Mouse (Mus musculus): ENCODE data around the gene Hnf4a.

Hnf4a gene

DNA sequence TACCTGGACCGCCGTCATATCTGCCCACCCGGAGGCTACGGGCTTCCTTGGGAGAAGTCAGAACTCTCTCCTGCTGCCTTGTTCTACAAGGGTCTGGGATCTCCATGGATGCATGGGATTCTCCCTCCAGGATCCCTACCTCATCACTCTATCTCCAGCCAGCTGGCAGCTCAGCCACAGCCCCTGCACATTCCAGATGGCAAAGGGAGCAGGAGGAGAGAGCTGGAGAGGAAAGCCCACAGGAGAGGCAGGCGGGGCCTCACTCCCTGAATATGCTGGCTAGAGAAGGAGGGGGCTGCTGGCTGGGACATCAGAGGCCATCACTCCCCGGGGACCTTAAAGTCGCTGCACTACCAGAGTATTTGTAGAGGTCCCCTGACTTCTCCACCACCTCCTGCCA is 15.3 kb upstream of the Hnf4a start:
- DNase-seq (ENCODE audit: low read depth): no peak

- no peak for DNase-seq (ENCODE audit: low read depth)
These were observed 14.6 kb upstream of the Hnf4a start, which contains the start of gene R3hdml for GRCm38 (mm10) chr2:163492018-163492417. Gene R3hdml (plus strand): TSS chr2:163492318.

- DNase-seq (ENCODE audit: low read depth): no peak
These were observed 13.6 kb upstream of the Hnf4a start for GRCm38 (mm10) chr2:163493031-163493430.

DNA sequence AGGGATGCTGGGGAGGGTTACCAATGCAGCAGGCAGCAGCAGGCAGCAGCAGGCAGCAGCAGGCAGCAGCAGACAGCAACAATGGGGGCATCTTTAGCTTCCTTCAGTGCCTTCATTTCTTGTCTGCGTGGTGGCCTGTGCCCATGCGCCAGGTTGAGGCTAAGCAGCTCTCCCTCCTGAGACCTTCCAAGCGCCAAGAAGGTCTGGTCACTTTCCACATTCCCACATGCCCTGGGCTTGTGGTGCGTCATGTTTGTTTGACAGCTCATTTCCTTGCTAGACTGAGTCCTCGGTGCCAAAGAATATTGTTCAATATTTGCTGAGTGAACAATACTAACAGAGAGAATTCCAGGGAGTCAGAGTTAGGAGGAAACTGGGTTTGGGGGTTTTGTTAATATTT is 12.6 kb upstream of the Hnf4a start:
- DNase-seq (ENCODE audit: low read depth): no peak

GRCm38 (mm10) chr2:163494456-163494855 is 12.2 kb upstream of the Hnf4a start:
- DNase-seq (ENCODE audit: low read depth): no peak

- DNase-seq (ENCODE audit: low read depth): no peak
These were observed 4.4 kb upstream of the Hnf4a start for GRCm38 (mm10) chr2:163502219-163502618.

DNA sequence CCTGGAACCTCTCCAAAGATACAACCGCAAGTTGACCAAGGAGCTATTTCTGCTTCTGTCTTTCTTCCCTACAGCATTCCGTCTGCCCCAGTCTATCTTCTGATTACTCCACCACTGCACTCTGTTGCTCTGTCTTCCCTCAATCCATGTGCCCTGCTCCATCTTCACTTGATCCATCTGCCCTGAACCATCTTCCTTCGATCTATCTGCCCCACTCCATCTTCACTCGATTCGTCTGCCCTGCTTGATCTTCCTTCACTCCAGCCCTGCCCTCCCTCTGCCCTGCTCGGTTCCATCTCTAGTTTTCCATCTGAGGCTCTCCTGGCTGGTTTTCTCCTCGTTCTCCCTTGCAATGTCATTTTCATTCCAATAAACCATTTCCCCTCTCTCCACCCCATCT is 3.4 kb upstream of the Hnf4a start:
- no peak for DNase-seq (ENCODE audit: low read depth)

GRCm38 (mm10) chr2:163525761-163526243 is 19.2 kb downstream of the Hnf4a start:
- DNase-seq (ENCODE audit: low read depth): no peak

- DNase-seq (ENCODE audit: low read depth): no peak
These were observed 20.9 kb downstream of the Hnf4a start for GRCm38 (mm10) chr2:163527497-163527896.

DNA sequence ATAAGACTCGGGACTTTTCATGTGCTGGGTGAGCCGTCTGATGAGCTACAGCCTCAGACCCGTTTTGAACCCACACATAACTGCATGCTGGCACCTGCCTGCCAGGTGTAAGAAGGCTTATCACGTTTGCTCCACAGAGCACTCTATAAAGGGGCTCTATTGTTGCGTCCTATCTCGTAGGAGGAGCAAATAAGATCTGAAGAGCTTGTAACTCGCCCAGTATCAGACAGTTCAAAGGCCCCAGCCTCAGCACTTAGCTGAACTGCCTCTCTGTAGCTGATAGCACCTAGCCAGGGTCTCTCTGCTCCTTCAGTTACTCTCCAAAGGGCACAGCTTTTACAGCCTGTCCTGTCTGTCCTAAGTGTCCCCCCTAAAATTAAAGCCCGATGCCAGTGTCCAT is 23.8 kb downstream of the Hnf4a start:
- DNase-seq (ENCODE audit: low read depth): no peak

DNA sequence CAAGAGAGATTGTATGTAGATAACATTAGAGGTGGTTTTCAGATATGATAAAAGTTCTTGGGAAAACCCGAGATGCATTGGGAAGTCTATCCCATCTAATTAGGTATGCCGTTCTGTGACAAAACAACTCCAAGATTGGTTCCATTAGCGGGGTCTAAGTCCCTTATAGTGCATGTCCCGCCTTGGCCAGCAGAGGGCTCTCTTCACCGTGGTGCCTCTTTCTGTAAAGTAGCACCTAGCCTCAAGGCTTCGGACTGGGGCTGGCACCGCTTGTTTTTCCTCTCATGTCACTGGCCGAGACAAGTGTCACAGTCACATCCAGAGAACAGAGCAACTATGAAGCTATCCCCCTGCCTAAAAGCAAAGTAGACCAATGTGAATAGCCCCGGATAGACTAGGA is 25.3 kb downstream of the Hnf4a start:
- DNase-seq (ENCODE audit: low read depth): peak; percentile 59

- DNase-seq (ENCODE audit: low read depth): no peak
These were observed 26.6 kb downstream of the Hnf4a start for GRCm38 (mm10) chr2:163533226-163533625.

DNA sequence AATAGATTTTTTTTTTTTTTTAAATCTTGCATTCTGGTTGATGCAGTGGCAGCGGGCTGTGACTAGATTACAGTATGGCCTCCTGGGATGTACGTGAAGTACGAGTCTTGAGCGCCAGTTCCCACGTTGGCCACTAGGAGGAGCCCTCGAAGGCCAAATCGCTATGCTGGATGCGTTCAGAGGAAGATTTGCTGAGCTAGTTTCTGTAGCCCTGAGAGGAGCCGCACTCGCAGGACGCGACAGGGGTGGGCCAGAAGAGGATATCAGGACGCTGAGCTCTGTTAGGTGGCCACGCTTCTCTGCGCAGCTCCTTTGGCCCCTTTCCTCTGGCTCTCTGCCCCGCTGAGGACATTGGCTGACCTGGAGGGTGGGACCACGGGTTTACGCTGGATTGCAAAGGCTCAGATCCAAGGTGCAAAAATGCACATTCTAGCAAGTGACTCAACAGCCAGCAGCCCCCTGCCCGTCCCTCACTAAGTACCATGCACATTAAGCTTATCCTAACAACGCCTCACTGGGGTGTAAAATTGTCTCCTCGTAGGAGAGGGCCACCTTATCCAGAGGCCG is 28.4 kb downstream of the Hnf4a start:
- peak; percentile 70 for DNase-seq (ENCODE audit: low read depth)

DNA sequence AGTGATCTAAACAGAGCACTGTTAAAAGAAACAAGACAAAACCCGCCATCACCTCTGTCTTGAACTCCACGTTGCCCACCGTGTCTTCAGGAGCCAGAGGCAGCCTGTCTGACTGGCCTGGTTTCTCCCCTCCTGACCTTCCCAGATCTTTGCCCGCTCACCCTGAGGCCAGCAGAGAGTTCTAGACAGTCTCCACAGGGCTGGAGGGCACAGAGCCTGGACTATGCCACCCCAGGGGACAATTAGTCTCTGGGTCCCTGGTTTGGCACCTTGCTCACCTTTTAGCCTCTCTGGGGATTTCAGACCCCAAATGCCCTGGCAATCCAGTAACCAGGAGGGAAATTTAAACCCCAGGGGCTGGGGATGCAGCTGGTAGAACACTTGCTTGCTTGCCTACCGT is 30.8 kb downstream of the Hnf4a start:
- DNase-seq (ENCODE audit: low read depth): no peak

- no peak for DNase-seq (ENCODE audit: low read depth)
These were observed 31.8 kb downstream of the Hnf4a start for GRCm38 (mm10) chr2:163538410-163538809.

DNA sequence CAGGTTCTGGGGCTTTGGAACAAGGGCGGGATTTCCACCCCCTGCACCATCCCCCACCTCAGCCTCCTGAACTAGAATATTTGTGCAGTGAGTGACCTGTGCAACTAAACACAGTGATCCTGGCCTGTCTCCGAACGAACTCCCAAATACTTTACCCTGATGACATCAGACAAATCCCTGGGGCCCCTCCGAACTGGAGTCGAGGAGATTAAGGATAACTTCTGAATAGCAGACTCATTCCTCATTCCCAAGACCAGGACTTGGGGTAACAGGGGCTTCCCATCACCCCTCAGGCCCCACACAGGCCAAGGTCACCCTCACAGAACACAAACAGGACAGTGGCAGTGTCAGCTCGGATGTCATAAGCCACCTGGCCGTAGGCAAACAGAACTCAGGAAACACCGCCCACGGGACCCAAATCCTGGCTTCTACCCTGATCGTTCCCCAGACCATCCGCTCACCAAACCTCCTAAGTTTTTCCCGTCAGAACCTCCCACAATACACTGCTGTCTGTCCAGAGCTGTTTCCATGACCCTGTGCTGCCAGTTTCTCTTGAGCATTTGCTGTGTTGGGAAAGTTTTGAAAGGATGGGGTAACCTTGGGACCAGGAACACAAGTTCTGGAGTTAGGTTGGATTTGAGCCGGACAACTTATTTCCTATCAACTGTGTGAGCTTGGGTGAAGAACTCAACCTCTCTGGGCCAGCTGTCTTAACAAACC is 32.9 kb downstream of the Hnf4a start:
- no peak for DNase-seq (ENCODE audit: low read depth)

DNA sequence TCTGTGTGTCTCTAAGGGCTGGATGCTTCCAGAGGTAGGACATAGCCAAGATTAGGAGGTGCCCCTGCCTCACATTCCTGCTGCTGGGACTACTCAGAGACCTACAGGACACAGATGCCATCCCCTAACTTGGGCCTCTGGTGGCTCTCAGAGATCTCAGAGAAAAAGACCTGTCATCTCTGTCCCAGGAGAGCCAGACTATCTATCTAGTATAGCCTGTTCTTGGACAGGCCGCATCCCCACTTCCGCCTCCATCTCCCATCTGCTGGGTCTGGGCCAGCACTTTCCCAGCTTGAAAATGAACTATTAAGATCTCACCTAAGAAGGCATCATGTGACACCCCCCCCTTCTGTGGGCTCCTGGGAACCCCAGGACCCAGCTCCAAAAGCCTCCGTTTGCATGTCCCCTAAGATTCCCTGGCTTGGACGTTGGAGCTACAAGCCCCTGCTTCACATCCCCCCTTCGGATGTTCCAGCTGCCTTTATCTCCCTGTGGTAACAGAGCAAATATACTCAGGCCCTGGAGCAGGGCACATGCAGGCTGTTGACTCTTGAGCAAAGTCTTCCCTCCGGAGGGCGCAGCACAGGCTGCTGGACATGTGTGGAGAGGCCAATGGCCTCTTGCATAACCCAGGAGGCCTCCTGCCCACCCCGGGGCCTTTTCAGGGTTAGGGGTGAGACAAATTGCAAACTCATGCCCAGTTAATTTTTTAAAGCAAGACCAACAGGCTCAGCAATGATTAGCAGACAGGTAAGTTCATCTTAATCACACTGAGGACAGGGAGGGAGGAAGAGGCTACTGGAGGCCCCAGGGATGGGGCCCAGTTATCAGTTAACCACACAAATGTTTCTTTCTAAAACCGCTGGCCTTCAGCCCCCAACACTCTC is 33.9 kb downstream of the Hnf4a start:
- DNase-seq (ENCODE audit: low read depth): no peak

- DNase-seq (ENCODE audit: low read depth): no peak
These were observed 35.1 kb downstream of the Hnf4a start for GRCm38 (mm10) chr2:163541568-163542182.

DNA sequence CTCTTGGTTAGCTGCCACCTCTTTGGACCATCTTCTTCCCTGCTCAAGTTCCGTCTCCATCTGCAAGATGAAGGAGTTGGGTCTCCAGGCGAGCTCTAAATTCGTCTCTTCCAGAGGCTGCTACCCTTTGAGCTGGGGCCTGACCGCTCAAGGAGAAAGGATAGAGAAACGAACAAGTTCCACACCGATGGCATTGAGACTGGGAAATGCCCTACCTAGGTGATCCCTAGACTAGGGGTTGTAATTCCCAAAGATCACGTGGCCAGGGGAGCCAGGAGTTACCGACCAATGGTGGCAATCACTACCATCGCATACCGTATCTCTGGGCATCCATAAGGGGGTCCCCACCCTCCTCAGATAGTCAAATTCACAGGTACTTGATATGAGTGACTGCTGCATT is 36.1 kb downstream of the Hnf4a start:
- DNase-seq (ENCODE audit: low read depth): no peak

GRCm38 (mm10) chr2:163546623-163547318 is 40.2 kb downstream of the Hnf4a start:
- no peak for DNase-seq (ENCODE audit: low read depth)

DNA sequence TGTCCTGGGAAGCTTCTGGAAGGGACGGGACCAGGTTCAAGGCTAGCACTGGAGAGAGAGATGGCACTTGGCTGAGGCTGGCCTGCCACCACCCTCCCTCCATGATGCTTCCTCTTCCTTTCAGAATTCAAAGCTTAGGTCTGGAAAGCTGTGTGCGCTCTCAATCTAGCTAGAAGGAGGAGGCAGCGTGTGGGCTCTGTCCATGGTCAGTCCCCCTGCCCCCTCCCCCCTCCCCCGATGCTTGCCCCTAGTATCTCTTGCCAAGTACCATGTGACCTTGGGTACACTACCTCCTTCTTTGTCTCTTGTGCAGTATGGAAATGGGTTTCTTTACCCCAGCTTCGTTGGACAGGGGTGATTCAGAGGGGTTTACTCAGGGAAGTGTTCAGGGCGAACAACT is 42.2 kb downstream of the Hnf4a start:
- no peak for DNase-seq (ENCODE audit: low read depth)

DNA sequence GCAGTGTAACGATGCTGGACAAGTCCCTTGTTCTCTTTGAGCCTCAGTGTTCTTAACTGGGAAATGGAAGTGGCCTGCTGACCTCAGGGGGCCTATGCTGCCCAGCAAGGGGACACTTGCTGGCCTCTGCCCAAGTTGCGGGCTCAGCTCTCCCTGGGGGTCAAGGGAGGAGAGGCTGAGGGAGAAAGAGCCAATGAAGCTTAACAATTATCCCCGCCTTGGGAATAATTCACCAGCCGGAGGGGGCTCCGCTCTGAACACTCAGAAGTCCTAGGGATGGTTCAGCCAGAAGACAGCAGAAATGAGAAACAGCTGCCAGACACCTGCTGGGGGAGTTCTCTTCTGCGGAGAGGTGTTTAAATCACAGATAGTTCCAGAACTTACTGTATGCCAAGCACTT is 43.2 kb downstream of the Hnf4a start:
- DNase-seq (ENCODE audit: low read depth): no peak
